Mouse (Mus musculus): ENCODE data around the gene Teddm1a. TPM values are rescaled to one million over a fixed set of nuclear protein-coding genes. Genes with fewer than 3 reads are reported as not detected.
A peak's percentile ranks its signal among the peaks of the same experiment; 100 is the strongest.

The Teddm1a gene
- total and polyA plus RNA-seq, 3 experiments, result not detected

DNA sequence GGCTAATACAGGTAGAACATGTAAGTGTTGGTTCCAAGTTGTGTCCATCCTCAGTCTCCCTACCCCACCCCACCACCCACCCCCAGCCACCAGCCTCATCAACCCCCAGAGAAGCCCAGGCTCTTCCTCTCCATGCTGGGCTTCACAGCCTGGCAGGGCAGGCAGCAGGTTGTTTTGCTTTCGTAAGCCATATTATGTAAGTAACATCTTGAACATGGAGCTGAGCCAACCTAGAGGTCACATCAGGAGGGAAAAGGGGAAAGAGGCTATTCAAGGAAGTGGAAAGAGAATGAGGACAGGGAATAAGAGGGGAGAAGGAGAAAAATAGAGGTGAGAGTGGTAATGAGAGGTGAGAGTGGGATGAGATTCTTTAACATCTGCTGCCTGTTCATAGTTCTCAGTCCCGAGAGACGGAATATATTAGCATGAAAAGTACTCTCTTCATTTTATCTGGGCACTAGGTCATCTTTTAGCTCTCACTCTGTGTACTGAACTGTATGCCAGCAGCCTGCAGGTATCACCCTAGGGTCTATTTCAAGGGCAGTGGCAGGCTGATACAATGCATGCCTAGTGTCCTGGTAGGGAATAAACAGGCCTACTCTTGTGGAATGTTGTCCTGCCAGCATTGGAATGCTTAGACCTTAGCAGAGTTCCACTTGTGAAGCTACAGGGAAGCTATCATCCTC lies 27.1 kb downstream of the Teddm1a start:
- Histone ChIP-seq H3K36me3 (ENCODE audit: control insufficient read depth, insufficient read depth, low read length) (peaks cover 2% of the 10 kb centered on the region; the same call in 1 of the 2 replicates), H3K4me1 (ENCODE audit: control insufficient read depth, insufficient read depth, low read length) (peaks cover 10% of the 10 kb centered on the region), H3K27ac (peak overlapping the region; percentile 78), H3K79me2 (replicated peaks; ENCODE audit: control insufficient read depth, insufficient read depth, low read length) (no peaks in the 10 kb centered on the region), H3K27me3 (ENCODE audit: control insufficient read depth, insufficient read depth, low read length) (no peaks in the 10 kb centered on the region), H3K4me3 (no peak overlapping the region), H3K9ac (ENCODE audit: low read depth, low read length) (no peak overlapping the region)
- 62% methylated on average over 3 of the region's 3 CpGs for whole genome bisulfite sequencing
- intact Hi-C loops (cut with DNase I), result no loop called here
- no peak for DNase-seq
- TF ChIP-seq POLR2A (IDR thresholded peaks at IDR 0.05; ENCODE audit: insufficient read depth, low read depth, low read length) (no peak), EP300 (IDR thresholded peaks at IDR 0.05; ENCODE audit: insufficient read depth, low read depth, low read length) (0 out of 2 replicates have a peak, but pooled peaks have one; percentile 31)

DNA sequence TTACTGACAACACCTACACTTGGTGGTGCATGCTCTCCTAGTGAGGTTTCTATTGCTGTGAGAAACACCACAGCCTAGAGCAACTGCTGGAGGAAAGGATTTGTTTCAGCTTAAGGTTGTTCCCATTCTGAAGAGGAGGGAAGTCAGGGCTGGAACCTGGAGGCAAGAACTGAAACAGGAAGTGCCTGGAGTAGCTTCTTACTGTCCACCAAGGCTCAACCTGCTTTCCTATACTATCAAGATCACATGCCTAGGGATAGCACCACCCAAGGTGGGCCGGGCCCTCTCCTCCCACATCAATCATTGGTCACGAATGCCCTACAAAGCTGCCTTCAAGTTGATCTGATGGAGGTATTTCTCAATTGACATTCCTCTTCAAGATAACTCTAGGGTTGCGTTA lies 30.1 kb downstream of the Teddm1a start:
- no peak overlapping the region for H3K4me3 ChIP-seq
- H3K9ac ChIP-seq (ENCODE audit: low read depth, low read length), result no peak overlapping the region
- intact Hi-C loops (cut with DNase I), result loop anchor here (1.0 to 5.0 kb wide), 2 partner anchors 20 to 111 kb away; no protein-coding TSS in a partner anchor
- H3K36me3 ChIP-seq (ENCODE audit: control insufficient read depth, insufficient read depth, low read length), result no peaks in the 10 kb centered on the region
- 91% methylated on average over 3 of the region's 3 CpGs for WGBS
- peaks cover 7% of the 10 kb centered on the region for H3K4me1 ChIP-seq (ENCODE audit: control insufficient read depth, insufficient read depth, low read length)
- no peaks in the 10 kb centered on the region for H3K27me3 ChIP-seq (ENCODE audit: control insufficient read depth, insufficient read depth, low read length)
- DNase-seq, result no peak
- peak overlapping the region; percentile 43; the same call in 1 of the 2 replicates for H3K27ac ChIP-seq
- TF ChIP-seq POLR2A (IDR thresholded peaks at IDR 0.05; ENCODE audit: insufficient read depth, low read depth, low read length) (no peak), CTCF (IDR thresholded peaks at IDR 0.05) (no peak), EP300 (IDR thresholded peaks at IDR 0.05; ENCODE audit: insufficient read depth, low read depth, low read length) (no peak)
- H3K79me2 ChIP-seq (replicated peaks; ENCODE audit: control insufficient read depth, insufficient read depth, low read length), result no peaks in the 10 kb centered on the region

DNA sequence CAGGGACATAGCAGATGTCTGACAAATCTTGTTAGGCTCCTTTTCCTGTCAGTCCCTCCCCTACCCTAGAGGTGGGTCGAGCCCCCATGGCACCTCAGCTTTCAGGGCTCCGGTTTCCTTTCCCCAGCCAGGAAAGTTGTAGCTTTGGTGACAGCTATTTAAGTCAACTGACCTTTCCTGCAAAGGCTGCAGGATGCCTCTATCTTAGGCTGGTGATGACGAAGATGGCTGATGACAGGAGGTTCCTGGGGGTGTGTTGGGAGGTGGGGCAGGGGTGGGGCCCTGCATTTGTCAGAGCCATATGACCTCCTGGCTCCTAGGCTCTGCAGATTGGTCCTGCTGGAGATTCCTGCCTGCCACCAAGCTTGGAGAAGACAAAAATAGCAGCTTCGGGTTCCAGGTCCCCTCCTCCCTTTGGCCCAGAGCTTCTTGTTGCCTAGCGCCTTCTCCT lies 31.1 kb downstream of the Teddm1a start:
- no peaks in the 10 kb centered on the region for H3K79me2 ChIP-seq (replicated peaks; ENCODE audit: control insufficient read depth, insufficient read depth, low read length)
- peaks cover 7% of the 10 kb centered on the region for H3K4me1 ChIP-seq (ENCODE audit: control insufficient read depth, insufficient read depth, low read length)
- no peak overlapping the region for H3K9ac ChIP-seq (ENCODE audit: low read depth, low read length)
- peak; percentile 55 to 84 for DNase-seq
- no peak overlapping the region for H3K4me3 ChIP-seq
- 11% methylated on average over 5 of the region's 5 CpGs for WGBS
- no peaks in the 10 kb centered on the region for H3K36me3 ChIP-seq (ENCODE audit: control insufficient read depth, insufficient read depth, low read length)
- TF ChIP-seq CTCF (IDR thresholded peaks at IDR 0.05) (no peak), EP300 (IDR thresholded peaks at IDR 0.05; ENCODE audit: insufficient read depth, low read depth, low read length) (peak; percentile 85; the same call in 1 of the 2 replicates), POLR2A (IDR thresholded peaks at IDR 0.05; ENCODE audit: insufficient read depth, low read depth, low read length) (no peak)
- no peaks in the 10 kb centered on the region for H3K27me3 ChIP-seq (ENCODE audit: control insufficient read depth, insufficient read depth, low read length)
- intact Hi-C loops (cut with DNase I), result loop anchor here (1.0 to 5.0 kb wide), 2 partner anchors 21 to 110 kb away; no protein-coding TSS in a partner anchor
- H3K27ac ChIP-seq, result peak overlapping the region; percentile 79

DNA sequence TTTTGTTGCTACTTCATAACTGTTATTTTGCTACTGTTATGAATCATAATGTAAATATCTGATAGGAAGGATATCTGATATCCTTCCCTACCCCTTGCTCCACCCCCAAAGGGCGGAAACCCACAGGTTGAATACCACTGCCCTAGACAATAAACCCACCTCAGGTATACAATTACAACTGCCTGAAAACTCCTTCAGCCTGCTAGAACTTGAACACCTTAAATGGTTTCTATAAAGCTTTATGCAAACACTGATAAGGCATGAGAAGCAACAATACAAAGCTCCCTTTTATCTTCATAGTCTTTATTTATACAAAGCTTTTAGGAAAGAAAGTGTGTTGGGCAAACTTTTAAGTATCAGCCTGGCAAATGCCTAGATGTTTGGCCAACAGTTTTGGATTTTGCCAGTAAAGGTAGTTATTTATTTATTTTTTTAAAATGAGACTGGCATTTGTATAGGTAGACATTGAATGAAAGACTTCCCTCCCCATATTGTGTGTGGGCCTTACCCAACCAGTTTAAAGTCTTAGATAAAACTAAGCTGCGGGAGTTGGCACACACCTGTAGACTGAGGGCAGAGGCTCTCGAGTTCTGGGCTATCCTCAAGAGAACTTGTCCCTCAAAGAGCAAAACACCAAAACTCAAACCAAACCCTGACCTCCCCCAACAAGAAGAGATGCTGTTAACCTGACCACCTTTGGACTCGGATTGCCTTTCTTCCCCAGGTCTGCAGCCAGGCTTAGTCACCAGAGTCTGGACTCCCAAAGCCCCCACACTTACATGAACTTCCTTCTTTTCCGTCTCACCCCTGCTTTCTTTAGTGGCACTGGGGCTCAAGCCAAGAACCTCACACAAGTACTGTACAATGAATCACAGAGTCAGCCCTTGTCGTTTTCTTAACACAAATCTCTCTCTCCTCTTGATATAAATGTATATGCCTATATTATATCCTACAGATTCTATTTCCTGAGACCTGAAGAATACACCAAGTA lies 33.1 kb downstream of the Teddm1a start:
- no peak overlapping the region for H3K4me3 ChIP-seq
- H3K27ac ChIP-seq, result no peak overlapping the region
- intact Hi-C loops (cut with DNase I), result loop anchor here (5.0 kb wide), 1 partner anchor 108 kb away; no protein-coding TSS in a partner anchor
- H3K9ac ChIP-seq (ENCODE audit: low read depth, low read length), result no peak overlapping the region
- H3K79me2 ChIP-seq (replicated peaks; ENCODE audit: control insufficient read depth, insufficient read depth, low read length), result no peaks in the 10 kb centered on the region
- H3K4me1 ChIP-seq (ENCODE audit: control insufficient read depth, insufficient read depth, low read length), result peaks cover 3% of the 10 kb centered on the region
- no peaks in the 10 kb centered on the region for H3K27me3 ChIP-seq (ENCODE audit: control insufficient read depth, insufficient read depth, low read length)
- DNase-seq, result no peak
- TF ChIP-seq POLR2A (IDR thresholded peaks at IDR 0.05; ENCODE audit: insufficient read depth, low read depth, low read length), result no peak
- TF ChIP-seq EP300 (IDR thresholded peaks at IDR 0.05; ENCODE audit: insufficient read depth, low read depth, low read length), result no peak
- no peak for TF ChIP-seq CTCF (IDR thresholded peaks at IDR 0.05)
- no peaks in the 10 kb centered on the region for H3K36me3 ChIP-seq (ENCODE audit: control insufficient read depth, insufficient read depth, low read length)
- WGBS, result 71% methylated on average over 6 of the region's 6 CpGs

DNA sequence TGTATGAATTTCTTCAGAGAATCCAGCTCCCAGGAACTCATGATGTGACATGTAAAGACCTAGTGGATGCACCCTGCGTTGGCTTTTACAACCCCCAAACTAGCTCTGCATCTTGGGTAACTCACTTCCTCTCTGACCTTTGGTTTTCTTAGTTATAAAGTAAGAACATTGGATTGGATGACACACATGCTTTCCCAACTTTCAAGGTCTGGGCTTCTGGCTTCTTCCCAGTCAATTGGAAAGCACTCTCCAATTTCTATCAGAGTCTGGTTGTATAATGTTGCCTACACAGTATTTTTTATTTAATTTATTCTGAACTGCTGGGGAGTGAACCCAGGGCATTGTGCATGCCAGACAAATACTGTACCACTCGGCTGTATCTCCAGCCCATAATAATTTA lies 38.9 kb downstream of the Teddm1a start:
- Histone ChIP-seq H3K4me1 (ENCODE audit: control insufficient read depth, insufficient read depth, low read length) (no peaks in the 10 kb centered on the region), H3K36me3 (ENCODE audit: control insufficient read depth, insufficient read depth, low read length) (no peaks in the 10 kb centered on the region), H3K27me3 (ENCODE audit: control insufficient read depth, insufficient read depth, low read length) (no peaks in the 10 kb centered on the region), H3K27ac (no peak overlapping the region), H3K9ac (ENCODE audit: low read depth, low read length) (no peak overlapping the region), H3K79me2 (replicated peaks; ENCODE audit: control insufficient read depth, insufficient read depth, low read length) (no peaks in the 10 kb centered on the region), H3K4me3 (no peak overlapping the region)
- intact Hi-C loops (cut with DNase I), result no loop called here
- DNase-seq, result no peak
- no peak for TF ChIP-seq CTCF (IDR thresholded peaks at IDR 0.05)
- TF ChIP-seq EP300 (IDR thresholded peaks at IDR 0.05; ENCODE audit: insufficient read depth, low read depth, low read length), result no peak
- TF ChIP-seq POLR2A (IDR thresholded peaks at IDR 0.05; ENCODE audit: insufficient read depth, low read depth, low read length), result no peak
- 73% methylated on average over 2 of the region's 2 CpGs for WGBS
